Mouse (Mus musculus) brain, embryonic 14.5 days (tissue): ENCODE results near the gene B4galt2. TPM values are rescaled to one million over a fixed set of nuclear protein-coding genes. Genes with fewer than 3 reads are reported as not detected.
A peak's percentile ranks its signal among the peaks of the same experiment; 100 is the strongest.

Source experiments
- DNase-seq: peaks from one replicate; pipeline ENCODE4 v3.0.0-alpha.2; 2011; ENCODE audit warnings: low read depth
- CTCF ChIP-seq: fragments of 200-500 bp; IDR thresholded peaks from 2 replicates; pipeline ENCODE4 v1.5.1; 2012; ENCODE audit warnings: inconsistent platforms, mild to moderate bottlenecking, moderate library complexity, borderline replicate concordance; ENCODE audit not compliant: insufficient read depth, insufficient read length; ENCODE audit errors: extremely low read depth
- POLR2A ChIP-seq: fragments of 200-500 bp; IDR thresholded peaks from 2 replicates; pipeline ENCODE4 v1.6.1; 2012; ENCODE audit warnings: mild to moderate bottlenecking, inconsistent platforms, borderline replicate concordance; ENCODE audit not compliant: poor library complexity, insufficient read depth, insufficient read length, severe bottlenecking; ENCODE audit errors: extremely low read depth
- polyA plus RNA-seq: library from polyadenylated mRNA; depleted of rRNA; stranded (reverse); fragments of >200 nt; gene quantifications from 2 replicates; pipeline ENCODE4 v1.2.3, GENCODE M21; 2012

B4galt2 gene
- polyA plus RNA-seq, 1 experiment: 175 TPM

GRCm38 (mm10) chr4:117862823-117863222 is 20.5 kb downstream of the B4galt2 start:
- no peak for TF ChIP-seq POLR2A
- TF ChIP-seq CTCF: no peak
- DNase-seq: peak; percentile 87

- DNase-seq: no peak
- TF ChIP-seq POLR2A (no peak), CTCF (no peak)
Measured at GRCm38 (mm10) chr4:117860570-117860969, 22.7 kb downstream of the B4galt2 start.

- peak; percentile 70 for DNase-seq
- TF ChIP-seq POLR2A: no peak
- TF ChIP-seq CTCF: peak; percentile 61
Measured at GRCm38 (mm10) chr4:117858794-117859193, 24.5 kb downstream of the B4galt2 start.

- TF ChIP-seq CTCF (no peak), POLR2A (no peak)
- peak; percentile 44 for DNase-seq
Measured at GRCm38 (mm10) chr4:117855146-117855545, 28.1 kb downstream of the B4galt2 start.

GRCm38 (mm10) chr4:117852152-117852868 is 31.0 kb downstream of the B4galt2 start:
- TF ChIP-seq CTCF (no peak), POLR2A (no peak)

GRCm38 (mm10) chr4:117850871-117851270 is 32.4 kb downstream of the B4galt2 start:
- DNase-seq: no peak
- TF ChIP-seq CTCF (no peak), POLR2A (no peak)

More at GRCm38 (mm10) chr4:117852152-117852868, 31.0 kb downstream of the B4galt2 start:
- DNase-seq: no peak

- no peak for DNase-seq
- TF ChIP-seq POLR2A: no peak
- no peak for TF ChIP-seq CTCF
Measured at GRCm38 (mm10) chr4:117850176-117850575, 33.1 kb downstream of the B4galt2 start.

GRCm38 (mm10) chr4:117849506-117849905 is 33.8 kb downstream of the B4galt2 start:
- DNase-seq: peak; percentile 46
- TF ChIP-seq POLR2A: no peak
- TF ChIP-seq CTCF: no peak

GRCm38 (mm10) chr4:117849063-117849462 is 34.2 kb downstream of the B4galt2 start:
- DNase-seq: no peak
- TF ChIP-seq POLR2A (no peak), CTCF (no peak)

- DNase-seq: peak; percentile 66
- no peak for TF ChIP-seq CTCF
- TF ChIP-seq POLR2A: no peak
Measured at GRCm38 (mm10) chr4:117847011-117847410, 36.3 kb downstream of the B4galt2 start.

GRCm38 (mm10) chr4:117846261-117846660 is 37.0 kb downstream of the B4galt2 start:
- no peak for DNase-seq
- no peak for TF ChIP-seq CTCF
- no peak for TF ChIP-seq POLR2A

GRCm38 (mm10) chr4:117845316-117845715 is 38.0 kb downstream of the B4galt2 start:
- DNase-seq: no peak
- TF ChIP-seq POLR2A (no peak), CTCF (no peak)

GRCm38 (mm10) chr4:117844467-117844866 is 38.8 kb downstream of the B4galt2 start:
- no peak for DNase-seq
- no peak for TF ChIP-seq POLR2A
- TF ChIP-seq CTCF: no peak

- no peak for DNase-seq
- TF ChIP-seq CTCF (no peak), POLR2A (no peak)
Measured at GRCm38 (mm10) chr4:117843101-117843500, 40.2 kb downstream of the B4galt2 start.
